Comparison of ENCODE assay signal across 8 mouse cellular contexts in the genomic region with DNA sequence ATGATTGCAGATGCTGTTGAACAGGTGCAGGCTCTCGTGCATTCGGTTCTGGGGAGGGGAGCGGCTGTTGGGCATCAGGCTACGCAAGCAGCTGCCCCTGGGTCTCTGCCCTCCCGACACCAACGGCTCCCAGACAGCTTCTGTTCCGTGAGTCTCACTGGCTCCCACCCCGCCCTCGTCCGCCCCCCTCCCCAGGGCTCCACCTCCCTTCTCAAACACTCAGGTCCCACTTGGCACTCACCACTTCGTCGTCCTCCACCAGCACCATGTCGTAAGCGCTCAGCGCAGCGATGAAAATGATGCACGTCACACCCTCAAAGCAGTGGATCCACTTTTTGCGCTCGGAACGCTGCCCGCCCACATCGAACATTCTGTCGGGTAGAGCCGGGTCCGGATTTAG. TPM values are rescaled to one million over a fixed set of nuclear protein-coding genes. Genes with fewer than 3 reads are reported as not detected.
DNase-seq lines count a peak whose midpoint lies in the region; ATAC-seq and TF ChIP-seq lines count a peak whose summit lies in the region.

No protein-coding gene starts in this region.

- H3K4me2 ChIP-seq in liver, embryonic 13.5 days = peak overlapping the region; percentile 51
- peak overlapping the region; percentile 68 for H3K4me2 ChIP-seq in stomach, embryonic 15.5 days

- no peaks in the 10 kb centered on the region for H3K9me3 ChIP-seq in liver, embryonic 13.5 days (replicated peaks)
- no peaks in the 10 kb centered on the region for H3K9me3 ChIP-seq in stomach, embryonic 15.5 days

- TF ChIP-seq CTCF in spleen, adult 2 months (IDR thresholded peaks at IDR 0.05; ENCODE audit: extremely low read depth, insufficient read depth, insufficient read length, insufficient replicate concordance) = no peak

- H3K4me3 ChIP-seq in spleen, adult 2 months (ENCODE audit: extremely low read depth, insufficient read depth, insufficient read length) = peak overlapping the region; percentile 15; the same call in 1 of the 2 replicates
- peak overlapping the region; percentile 31 for H3K4me3 ChIP-seq in liver, embryonic 13.5 days (replicated peaks)
- H3K4me3 ChIP-seq in stomach, embryonic 15.5 days (replicated peaks) = peak overlapping the region; percentile 29

- no peak overlapping the region for H3K9ac ChIP-seq in liver, embryonic 13.5 days
- no peak overlapping the region for H3K9ac ChIP-seq in stomach, embryonic 15.5 days

- H3K36me3 ChIP-seq in spleen, adult 2 months (ENCODE audit: control insufficient read depth, insufficient read depth, low read length) = no peaks in the 10 kb centered on the region
- no peaks in the 10 kb centered on the region for H3K36me3 ChIP-seq in liver, embryonic 13.5 days
- no peaks in the 10 kb centered on the region for H3K36me3 ChIP-seq in stomach, embryonic 15.5 days

- H3K27me3 ChIP-seq in spleen, adult 2 months (ENCODE audit: control insufficient read depth, insufficient read depth, low read length) = 0 out of 2 replicates have a peak, but pooled peaks cover 6% of the 10 kb centered on the region
- peaks cover 66% of the 10 kb centered on the region for H3K27me3 ChIP-seq in liver, embryonic 13.5 days
- peaks cover 24% of the 10 kb centered on the region for H3K27me3 ChIP-seq in stomach, embryonic 15.5 days (replicated peaks)

- H3K27ac ChIP-seq in spleen, adult 2 months (ENCODE audit: insufficient read depth, low read length) = no peak overlapping the region
- no peak overlapping the region for H3K27ac ChIP-seq in liver, embryonic 13.5 days
- no peak overlapping the region for H3K27ac ChIP-seq in stomach, embryonic 15.5 days

- no peak for ATAC-seq in liver, embryonic 13.5 days (ENCODE audit: low read depth)
- no peak for ATAC-seq in stomach, embryonic 15.5 days (ENCODE audit: insufficient read depth, low FRiP score, low read depth)

- H3K4me1 ChIP-seq in spleen, adult 2 months (ENCODE audit: control insufficient read depth, insufficient read depth, insufficient read length) = no peaks in the 10 kb centered on the region
- H3K4me1 ChIP-seq in liver, embryonic 13.5 days (replicated peaks) = peaks cover 24% of the 10 kb centered on the region
- peaks cover 14% of the 10 kb centered on the region for H3K4me1 ChIP-seq in stomach, embryonic 15.5 days

- TF ChIP-seq POLR2A in spleen, adult 2 months (IDR thresholded peaks at IDR 0.05; ENCODE audit: low read depth, low read length) = no peak

- WGBS in spleen, adult 2 months = 6% methylated on average over 24 of the region's 25 CpGs
- 3% methylated on average over 25 of the region's 25 CpGs for WGBS in liver, embryonic 13.5 days (ENCODE audit: insufficient replicate concordance)
- WGBS in stomach, embryonic 15.5 days = 2% methylated on average over 23 of the region's 25 CpGs

- DNase-seq in adrenal gland, postnatal 10 days = peak; percentile 22
- DNase-seq in adrenal gland, postnatal 4 days (ENCODE audit: low spot score in 2 of 2) = no peak
- DNase-seq in spleen, adult 2 months (ENCODE audit: low read depth in 1 of 2, low spot score in 2 of 2) = no peak
- no peak for DNase-seq in spleen, postnatal 4 days (ENCODE audit: low spot score in 2 of 2)
- no peak for DNase-seq in liver, embryonic 13.5 days
- no peak for DNase-seq in retina, postnatal 1 day
- no peak for DNase-seq in kidney, adult 8-10 months

RNA-seq across cellular contexts. Expression of gene Gnat1, which starts 3.2 kb away (rescaled TPM):
- total RNA-seq in adrenal gland, postnatal 10 days (2021) = under 1 TPM; 0.33 to 0.42 TPM
- 1 to 10 TPM in 1 of 2 experiments, under 1 TPM in 1; 0.73 to 1.6 TPM for total RNA-seq in adrenal gland, postnatal 4 days (2021)
- polyA plus RNA-seq in spleen, adult 2 months (2012; rRNA removed) = not detected in 2 replicates
- 1.1 and 1.5 TPM in 2 replicates for polyA plus RNA-seq in liver, embryonic 13.5 days (2015; fragmentation: Nextera tagmentation; extraction: Ambion mirVana)
- 1.1 and 1.9 TPM in 2 replicates for polyA plus RNA-seq in stomach, embryonic 15.5 days (2015; fragmentation: Nextera tagmentation; extraction: Ambion mirVana)

RNA-seq across cellular contexts. Expression of gene Slc38a3, which starts 7.0 kb away (rescaled TPM):
- 10 to 100 TPM; 42.0 to 95.1 TPM for total RNA-seq in adrenal gland, postnatal 10 days (2021)
- total RNA-seq in adrenal gland, postnatal 4 days (2021) = 10 to 100 TPM; 10.1 to 37.4 TPM
- 10.6 and 13.9 TPM in 2 replicates for polyA plus RNA-seq in spleen, adult 2 months (2012; rRNA removed)
- 5.4 and 5.9 TPM in 2 replicates for polyA plus RNA-seq in liver, embryonic 13.5 days (2015; fragmentation: Nextera tagmentation; extraction: Ambion mirVana)
- 19.5 and 28.6 TPM in 2 replicates for polyA plus RNA-seq in stomach, embryonic 15.5 days (2015; fragmentation: Nextera tagmentation; extraction: Ambion mirVana)

RNA-seq across cellular contexts. Expression of gene Sema3f, which starts 34.0 kb away (rescaled TPM):
- 10 to 100 TPM; 20.2 to 24.8 TPM for total RNA-seq in adrenal gland, postnatal 10 days (2021)
- 10 to 100 TPM; 28.9 to 32.8 TPM for total RNA-seq in adrenal gland, postnatal 4 days (2021)
- 61.1 and 61.6 TPM in 2 replicates for polyA plus RNA-seq in spleen, adult 2 months (2012; rRNA removed)
- 0.93 and 1.0 TPM in 2 replicates for polyA plus RNA-seq in liver, embryonic 13.5 days (2015; fragmentation: Nextera tagmentation; extraction: Ambion mirVana)
- 19.7 and 21.3 TPM in 2 replicates for polyA plus RNA-seq in stomach, embryonic 15.5 days (2015; fragmentation: Nextera tagmentation; extraction: Ambion mirVana)

RNA-seq across cellular contexts. Expression of gene Gnai2, which starts 41.1 kb away (rescaled TPM):
- total RNA-seq in adrenal gland, postnatal 10 days (2021) = 100 to 1,000 TPM; 292 to 327 TPM
- total RNA-seq in adrenal gland, postnatal 4 days (2021) = 100 to 1,000 TPM; 345 to 390 TPM
- polyA plus RNA-seq in spleen, adult 2 months (2012; rRNA removed) = 752 and 1,030 TPM in 2 replicates
- 144 and 163 TPM in 2 replicates for polyA plus RNA-seq in liver, embryonic 13.5 days (2015; fragmentation: Nextera tagmentation; extraction: Ambion mirVana)
- 355 and 371 TPM in 2 replicates for polyA plus RNA-seq in stomach, embryonic 15.5 days (2015; fragmentation: Nextera tagmentation; extraction: Ambion mirVana)

Comparison
In these comparisons a context has a peak if more than half of its experiments do, and no peak if none do; other contexts are left out.
1. RNA of gene Sema3f, which starts 34.0 kb away (polyA plus RNA-seq): 61.1 to 61.6 TPM in spleen, adult 2 months and 19.7 to 21.3 TPM in stomach, embryonic 15.5 days; 0.93 to 1.0 TPM in liver, embryonic 13.5 days; every median in the first group is over 10 times any median in the second.
2. Peak in every context shown above with its lines, with median percentiles within 50 percentile points of each other: H3K4me3 ChIP-seq.